Comparison of ENCODE assay signal across 12 mouse cellular contexts in genomic region chr7:98607158-98607557, GRCm38 (mm10). TPM values are rescaled to one million over a fixed set of nuclear protein-coding genes. Genes with fewer than 3 reads are reported as not detected.
DNase-seq lines count a peak whose midpoint lies in the region; ATAC-seq and TF ChIP-seq lines count a peak whose summit lies in the region.
"Had no signal": no experiment of that assay in that cellular context is flagged by ENCODE, and none has a peak within 500 bp of the region (broad histone marks: within the 10 kb centered on the region; RNA-seq: fewer than 3 reads in every experiment).

No protein-coding gene starts in this region.

- H3K9me3 ChIP-seq in limb, embryonic 14.5 days (ENCODE audit: control insufficient read depth, low read length) = no peaks in the 10 kb centered on the region
- no peaks in the 10 kb centered on the region for H3K9me3 ChIP-seq in limb, embryonic 10.5 days (replicated peaks)
- H3K9me3 ChIP-seq in E14TG2a.4 (ENCODE audit: low read length) = no peaks in the 10 kb centered on the region

- no peak overlapping the region for H3K4me2 ChIP-seq in limb, embryonic 14.5 days (replicated peaks; ENCODE audit: low read depth, low read length, severe bottlenecking)

- peak; percentile 62; the same call in 1 of the 2 replicates for ATAC-seq in frontal cortex, adult (ENCODE audit: low TSS enrichment)
- no peak for ATAC-seq in limb, embryonic 14.5 days (ENCODE audit: low FRiP score, low read depth)
- ATAC-seq: inflammation-experienced regulatory T-cells, adult 6 months had no signal

- TF ChIP-seq CTCF in E14TG2a.4 (conservative IDR thresholded peaks at IDR 0.05; ENCODE audit: low read length) = peak; percentile 38

- H3K4me1 ChIP-seq in limb, embryonic 14.5 days (ENCODE audit: control insufficient read depth, insufficient read depth, low read length) = no peaks in the 10 kb centered on the region
- H3K4me1 ChIP-seq in limb, embryonic 10.5 days = no peaks in the 10 kb centered on the region
- H3K4me1 ChIP-seq in E14TG2a.4 (replicated peaks; ENCODE audit: low read depth, low read length) = no peaks in the 10 kb centered on the region

- no peaks in the 10 kb centered on the region for H3K27me3 ChIP-seq in limb, embryonic 14.5 days (ENCODE audit: control insufficient read depth, insufficient read depth, low read length)
- no peaks in the 10 kb centered on the region for H3K27me3 ChIP-seq in limb, embryonic 10.5 days (ENCODE audit: low read depth, poor library complexity, severe bottlenecking)
- no peaks in the 10 kb centered on the region for H3K27me3 ChIP-seq in E14TG2a.4 (ENCODE audit: insufficient read depth, low read length)

- no peak for TF ChIP-seq POLR2A in limb, embryonic 14.5 days (IDR thresholded peaks at IDR 0.05; ENCODE audit: borderline replicate concordance, extremely low read depth, insufficient read depth, insufficient read length)

- no peak for DNase-seq in frontal cortex, postnatal 14 days (ENCODE audit: low spot score in 2 of 2)
- DNase-seq in limb, embryonic 14.5 days (ENCODE audit: low spot score) = peak; percentile 8
- no peak for DNase-seq in limb, embryonic 10.5 days (ENCODE audit: low spot score)
- DNase-seq in brain, adult 2 months (ENCODE audit: low read depth, low spot score) = peak; percentile 46
- no peak for DNase-seq in Muller cell, postnatal 12 days (ENCODE audit: inconsistent ontology term)
- no peak for DNase-seq in adrenal gland, adult 2 months
- DNase-seq: heart, adult 18-20 months; right cerebral cortex, postnatal 25 days had no signal

- H3K9ac ChIP-seq in limb, embryonic 14.5 days (ENCODE audit: low read depth, low read length, severe bottlenecking) = no peak overlapping the region

- no peak overlapping the region for H3K4me3 ChIP-seq in limb, embryonic 14.5 days (replicated peaks; ENCODE audit: low read length)
- H3K4me3 ChIP-seq in limb, embryonic 10.5 days = no peak overlapping the region
- no peak overlapping the region for H3K4me3 ChIP-seq in E14TG2a.4 (replicated peaks; ENCODE audit: low read length)
- H3K4me3 ChIP-seq: erythroblast, embryonic 14.5 days had no signal

- peaks cover 21% of the 10 kb centered on the region for H3K36me3 ChIP-seq in limb, embryonic 14.5 days (ENCODE audit: control insufficient read depth, insufficient read depth, low read length)
- H3K36me3 ChIP-seq in limb, embryonic 10.5 days = peaks cover 66% of the 10 kb centered on the region
- peaks cover 37% of the 10 kb centered on the region for H3K36me3 ChIP-seq in E14TG2a.4 (ENCODE audit: insufficient read depth, low read length)

- H3K27ac ChIP-seq in limb, embryonic 14.5 days (replicated peaks; ENCODE audit: low read depth, low read length) = no peak overlapping the region
- no peak overlapping the region for H3K27ac ChIP-seq in limb, embryonic 10.5 days

- WGBS in limb, embryonic 14.5 days = 79% methylated on average over 4 of the region's 4 CpGs
- WGBS in limb, embryonic 10.5 days = 88% methylated on average over 4 of the region's 4 CpGs

RNA-seq across cellular contexts. Expression of gene Emsy, which starts 49.4 kb away (rescaled TPM):
- 46.4 and 50.3 TPM in 2 replicates for polyA plus RNA-seq in limb, embryonic 14.5 days (2012; rRNA removed)
- polyA plus RNA-seq in limb, embryonic 14.5 days (2014; fragmentation: Nextera tagmentation; extraction: Ambion mirVana) = 32.0 and 40.9 TPM in 2 replicates
- polyA plus RNA-seq in limb, embryonic 10.5 days (2016; fragmentation: Nextera tagmentation; extraction: Ambion mirVana) = 37.8 and 46.1 TPM in 2 replicates
- total RNA-seq in adrenal gland, adult 2 months (2021) = 10 to 100 TPM; 25.3 to 47.5 TPM
- 10.9 and 12.1 TPM in 2 replicates for polyA plus RNA-seq in adrenal gland, adult 2 months (2012; rRNA removed)

Comparison
In these comparisons a context has a peak if more than half of its experiments do, and no peak if none do; other contexts are left out.
1. DNase-seq: peak in limb, embryonic 14.5 days (single experiment) and brain, adult 2 months (single experiment); none in frontal cortex, postnatal 14 days (0 of 2), limb, embryonic 10.5 days (single experiment), Muller cell, postnatal 12 days (single experiment) and adrenal gland, adult 2 months (single experiment).